Comparison of ENCODE assay signal across 15 mouse cellular contexts in the genomic region with DNA sequence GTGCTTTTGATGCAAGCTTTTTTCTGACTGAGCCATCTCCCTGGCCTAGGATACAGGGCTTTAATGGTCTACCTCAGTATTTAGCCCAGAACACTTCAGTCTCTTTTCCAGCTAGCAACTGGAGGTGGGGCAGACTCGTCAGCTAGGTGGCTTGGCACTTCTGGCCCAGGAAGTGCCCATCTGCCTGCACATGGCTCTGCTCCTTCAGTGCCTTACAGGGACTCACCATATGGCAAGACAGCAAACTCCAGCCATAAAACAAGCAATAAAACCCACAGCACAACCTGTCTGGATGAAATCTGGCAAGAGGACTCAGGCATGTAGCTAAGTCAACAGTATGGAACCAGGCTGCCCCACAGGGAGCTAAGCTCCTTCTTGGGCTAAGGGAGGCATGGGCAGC. TPM values are rescaled to one million over a fixed set of nuclear protein-coding genes. Genes with fewer than 3 reads are reported as not detected.
A peak's percentile ranks its signal among the peaks of the same experiment; 100 is the strongest.
DNase-seq lines count a peak whose midpoint lies in the region.
"Had no signal": no experiment of that assay in that cellular context is flagged by ENCODE, and none has a peak within 500 bp of the region (broad histone marks: within the 10 kb centered on the region; RNA-seq: fewer than 3 reads in every experiment).

No protein-coding gene starts in this region.

- peak; percentile 21 to 23 for DNase-seq in layer of hippocampus, adult 8-10 months (ENCODE audit: low spot score in 2 of 2)
- DNase-seq in layer of hippocampus, postnatal 36 days, result no peak
- DNase-seq in right cerebral cortex, adult 2 months (ENCODE audit: low spot score in 2 of 2), result peak; percentile 11 to 36
- no peak for DNase-seq in right cerebral cortex, postnatal 10 days (ENCODE audit: low spot score in 2 of 2)
- DNase-seq in cerebellum, postnatal 10 days, result peak; percentile 49 to 69
- DNase-seq in adrenal gland, adult (ENCODE audit: inconsistent age in 2 of 2, low spot score in 1 of 2), result no peak
- no peak for DNase-seq in c-Kit-positive CD71-positive TER-119-positive erythroid progenitor cells, embryonic 14.5 days (ENCODE audit: low spot score)
- DNase-seq: adrenal gland, adult 2 months; gastrocnemius, adult 2 months; heart, postnatal 14 days; kidney, adult 8-10 months; kidney, postnatal 14 days; lung, postnatal 4 days had no signal

RNA-seq across cellular contexts. Expression of a gene that starts 57.9 kb away (rescaled TPM):
- under 1 TPM in 3 of 4 experiments, not detected in 1; 0.08 to 0.24 (median 0.18) TPM for total RNA-seq in layer of hippocampus, adult 8-10 months (2022)
- total RNA-seq in layer of hippocampus, postnatal 36 days (2021), result under 1 TPM; 0.15 to 0.18 TPM
- total RNA-seq: midbrain, postnatal 0 days; neutrophil, adult 5-6 weeks had no signal

Comparison
In these comparisons a context has a peak if more than half of its experiments do, and no peak if none do; other contexts are left out.
1. DNase-seq: peak in layer of hippocampus, adult 8-10 months (2 of 2), right cerebral cortex, adult 2 months (2 of 2) and cerebellum, postnatal 10 days (2 of 2); none in layer of hippocampus, postnatal 36 days (0 of 2), right cerebral cortex, postnatal 10 days (0 of 2), adrenal gland, adult (0 of 2) and c-Kit-positive CD71-positive TER-119-positive erythroid progenitor cells, embryonic 14.5 days (single experiment).